ENCODE assay signal across 8 mouse cellular contexts in genomic region chr6:124542284-124542683, GRCm38 (mm10). TPM values are rescaled to one million over a fixed set of nuclear protein-coding genes. Genes with fewer than 3 reads are reported as not detected.
DNase-seq lines count a peak whose midpoint lies in the region; ATAC-seq and TF ChIP-seq lines count a peak whose summit lies in the region.
"Not testable (repeated sequence)": the region's sequence is repeated elsewhere in the genome, so short reads cannot be mapped to it uniquely, and the experiment has no call there.

C1s1 (minus strand) TSS chr6:124542359.

- H3K9me3 ChIP-seq in intestine, embryonic 15.5 days; lung, postnatal 0 days (ENCODE audit: low read length): not testable (repeated sequence)

- peak; percentile 69 for TF ChIP-seq CTCF in lung, postnatal 0 days (IDR thresholded peaks at IDR 0.05)

- H3K4me3 ChIP-seq in intestine, embryonic 15.5 days (replicated peaks); lung, postnatal 0 days (ENCODE audit: low read depth, low read length): not testable (repeated sequence)

- H3K36me3 ChIP-seq in intestine, embryonic 15.5 days; lung, postnatal 0 days (ENCODE audit: insufficient read depth, low read length): not testable (repeated sequence)

- not testable (repeated sequence) for H3K27ac ChIP-seq in intestine, embryonic 15.5 days; lung, postnatal 0 days (ENCODE audit: low read length)

- H3K4me2 ChIP-seq in intestine, embryonic 15.5 days (replicated peaks); lung, postnatal 0 days (replicated peaks; ENCODE audit: low read depth, low read length): not testable (repeated sequence)

- TF ChIP-seq EP300 in lung, postnatal 0 days (IDR thresholded peaks at IDR 0.05), result not testable (repeated sequence)

- 0% methylated on average over 1 of the region's 1 CpGs for WGBS in intestine, embryonic 15.5 days
- WGBS in lung, postnatal 0 days, result 10% methylated on average over 1 of the region's 1 CpGs

- not testable (repeated sequence) for H3K4me1 ChIP-seq in intestine, embryonic 15.5 days (replicated peaks); lung, postnatal 0 days (ENCODE audit: insufficient read depth, low read depth, low read length)

- not testable (repeated sequence) for H3K27me3 ChIP-seq in intestine, embryonic 15.5 days (replicated peaks); lung, postnatal 0 days (replicated peaks; ENCODE audit: insufficient read depth, low read length)

- H3K9ac ChIP-seq in intestine, embryonic 15.5 days; lung, postnatal 0 days (replicated peaks; ENCODE audit: low read depth): not testable (repeated sequence)

- ATAC-seq in common myeloid progenitor, adult 5-6 weeks (replicated peaks; ENCODE audit: low read depth, poor library complexity, severe bottlenecking), result peak; percentile 75
- peak; percentile 63 for ATAC-seq in intestine, embryonic 15.5 days
- ATAC-seq in lung, postnatal 0 days, result peak; percentile 83

- peak; percentile 31 to 54 for DNase-seq in adrenal gland, adult 18-20 months (ENCODE audit: low spot score in 2 of 2)
- peak; percentile 54 for DNase-seq in gastrocnemius, postnatal 14 days
- DNase-seq in layer of hippocampus, postnatal 25 days (ENCODE audit: extremely low spot score in 1 of 2, low spot score in 1 of 2), result peak; percentile 19 to 73
- DNase-seq in lung, postnatal 0 days (ENCODE audit: low spot score), result peak; percentile 70
- DNase-seq in right cerebral cortex, postnatal 10 days (ENCODE audit: low spot score in 2 of 2), result peak; percentile 41 to 52
- DNase-seq in urinary bladder, postnatal 4 days (ENCODE audit: low spot score in 2 of 2), result peak; percentile 40 to 68

- intact Hi-C loops in gastrocnemius, postnatal 14 days (cut with DNase I; ENCODE audit: low total_unique reads), result not testable (repeated sequence)

RNA-seq across cellular contexts. Expression of gene C1s1, which starts in this region (rescaled TPM):
- 10 to 100 TPM; 48.3 to 69.2 TPM for total RNA-seq in adrenal gland, adult 18-20 months (2021)
- not detected in 2 replicates for total RNA-seq in common myeloid progenitor, adult 5-6 weeks (2017)
- 10 to 100 TPM; 31.6 to 40.4 TPM for total RNA-seq in gastrocnemius, postnatal 14 days (2021)
- polyA plus RNA-seq in intestine, embryonic 15.5 days (2015; fragmentation: Nextera tagmentation; extraction: Ambion mirVana), result 5.4 and 5.8 TPM in 2 replicates
- 1 to 10 TPM; 1.0 to 1.6 TPM for total RNA-seq in layer of hippocampus, postnatal 25 days (2021)
- 18.7 and 18.8 TPM in 2 replicates for polyA plus RNA-seq in lung, postnatal 0 days (2015; fragmentation: Nextera tagmentation; extraction: Ambion mirVana)

Comparison
In these comparisons a context has a peak if more than half of its experiments do, and no peak if none do; other contexts are left out.
1. RNA of gene C1s1 (total RNA-seq): 48.3 to 69.2 TPM in adrenal gland, adult 18-20 months and 31.6 to 40.4 TPM in gastrocnemius, postnatal 14 days; 1.0 to 1.6 TPM in layer of hippocampus, postnatal 25 days and not detected in common myeloid progenitor, adult 5-6 weeks; every median in the first group is over 10 times any median in the second.
2. Peak in ATAC-seq in common myeloid progenitor, adult 5-6 weeks; RNA of the gene not detected or under 1 TPM.
3. Peak in every context shown above with its lines, with median percentiles within 50 percentile points of each other: DNase-seq and ATAC-seq.